Mouse (Mus musculus) myocyte (in vitro differentiated cells): Measurements from ENCODE around the gene Nbas.

Experiments
- MAX ChIP-seq: IDR thresholded peaks from one replicate; pipeline ENCODE4 v1.6.1; 2011; ENCODE audit warnings: low read depth, mild to moderate bottlenecking, control low read depth
- MYOD1 ChIP-seq, 3 experiments: IDR thresholded peaks; one replicate each; pipeline ENCODE4 v1.6.1; 2011; ENCODE audit warnings: control low read depth in 2 of 3, low read depth in 2 of 3, mild to moderate bottlenecking in 2 of 3, moderate library complexity in 1 of 3; ENCODE audit not compliant: insufficient read length in 2 of 3, control insufficient read depth in 1 of 3
- POLR2A ChIP-seq: IDR thresholded peaks from one replicate; pipeline ENCODE4 v1.6.1; 2011; ENCODE audit warnings: low read depth, mild to moderate bottlenecking, control low read depth, moderate library complexity; ENCODE audit not compliant: insufficient read length
- POLR2AphosphoS2 ChIP-seq: IDR thresholded peaks from one replicate; pipeline ENCODE4 v1.6.1; 2011; ENCODE audit warnings: low read depth, control low read depth; ENCODE audit not compliant: insufficient read length
- REST ChIP-seq: IDR thresholded peaks from one replicate; pipeline ENCODE4 v1.6.1; 2011; ENCODE audit warnings: mild to moderate bottlenecking, control low read depth, moderate library complexity; ENCODE audit not compliant: insufficient read depth, insufficient read length
- SRF ChIP-seq: IDR thresholded peaks from one replicate; pipeline ENCODE4 v1.6.1; 2011; ENCODE audit warnings: low read depth; ENCODE audit not compliant: control insufficient read depth, insufficient read length
- TCF12 ChIP-seq: IDR thresholded peaks from one replicate; pipeline ENCODE4 v1.6.1; 2011; ENCODE audit warnings: mild to moderate bottlenecking, control low read depth; ENCODE audit not compliant: poor library complexity, insufficient read depth, severe bottlenecking
- USF1 ChIP-seq: IDR thresholded peaks from one replicate; pipeline ENCODE4 v1.6.1; 2011; ENCODE audit warnings: low read depth, mild to moderate bottlenecking, control low read depth, moderate library complexity

DNA sequence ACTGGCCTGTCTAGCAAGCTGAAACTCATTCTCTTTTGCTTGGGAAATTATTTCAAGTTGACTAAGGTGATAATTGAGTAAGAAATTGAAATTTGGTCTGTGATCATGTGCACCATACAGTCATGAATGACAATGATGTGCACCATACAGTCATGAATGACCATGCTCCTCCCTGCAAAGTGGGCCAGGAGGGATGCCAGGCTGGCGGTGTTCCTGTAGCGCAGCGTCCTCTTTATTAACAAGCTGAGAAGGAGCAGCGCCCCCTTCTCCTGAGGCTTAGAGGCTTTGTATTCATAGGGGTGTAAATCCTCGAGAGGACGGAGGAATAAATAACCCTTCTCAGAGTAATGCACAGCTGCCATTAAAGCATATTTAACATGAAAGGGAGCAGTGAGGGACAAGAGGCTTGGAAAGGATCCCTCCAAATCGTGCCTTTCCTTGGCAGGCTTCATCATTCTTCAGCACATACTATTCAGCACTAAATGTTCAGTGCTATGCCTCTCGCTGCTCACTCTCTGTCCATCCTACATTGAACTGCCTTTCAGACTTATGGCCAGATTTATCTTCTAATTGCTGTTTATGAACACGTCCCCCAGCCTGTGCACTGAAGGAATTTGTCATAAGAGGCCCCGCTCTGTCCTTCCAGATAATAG lies 230.4 kb downstream of the Nbas start:
- TF ChIP-seq MYOD1 (IDR thresholded peaks at IDR 0.05; ENCODE audit: control insufficient read depth in 1 of 3, insufficient read length in 2 of 3, low read depth in 2 of 3) (no peak), REST (no peak), MAX (no peak), POLR2A (no peak), TCF12 (no peak), SRF (no peak), USF1 (no peak), POLR2AphosphoS2 (no peak)
